21 mouse cellular contexts compared by ENCODE assay signal in genomic region chr19:40834436-40834835, GRCm38 (mm10).
"Had no signal": no experiment of that assay in that cellular context is flagged by ENCODE, and none has a peak within 500 bp of the region (broad histone marks: within the 10 kb centered on the region; RNA-seq: fewer than 3 reads in every experiment).

No protein-coding gene starts in this region.

- ATAC-seq: intestine, embryonic 15.5 days; midbrain, embryonic 15.5 days had no signal

- H3K4me2 ChIP-seq: intestine, embryonic 15.5 days; kidney, embryonic 15.5 days; limb, embryonic 15.5 days; stomach, embryonic 15.5 days had no signal

- DNase-seq: kidney, adult 11 months; kidney, adult 8-10 months; kidney, postnatal 10 days; kidney, postnatal 36 days; layer of hippocampus, postnatal 36 days; left cerebral cortex, postnatal 4 days; lung, adult 2 months; retina, postnatal 1 day; right cerebral cortex, postnatal 25 days; spleen, adult 18-20 months; thymus, postnatal 25 days had no signal

- H3K27me3 ChIP-seq: intestine, embryonic 15.5 days; kidney, embryonic 15.5 days; limb, embryonic 12.5 days; limb, embryonic 15.5 days; midbrain, embryonic 15.5 days; neural tube, embryonic 12.5 days; neural tube, embryonic 15.5 days; stomach, embryonic 15.5 days had no signal

- H3K4me3 ChIP-seq: intestine, embryonic 15.5 days; kidney, embryonic 15.5 days; limb, embryonic 12.5 days; limb, embryonic 15.5 days; midbrain, embryonic 15.5 days; neural tube, embryonic 12.5 days; neural tube, embryonic 15.5 days; stomach, embryonic 15.5 days had no signal

- H3K9me3 ChIP-seq: intestine, embryonic 15.5 days; kidney, embryonic 15.5 days; limb, embryonic 12.5 days; limb, embryonic 15.5 days; midbrain, embryonic 15.5 days; neural tube, embryonic 12.5 days; neural tube, embryonic 15.5 days; stomach, embryonic 15.5 days had no signal

- H3K27ac ChIP-seq: intestine, embryonic 15.5 days; kidney, embryonic 15.5 days; limb, embryonic 12.5 days; limb, embryonic 15.5 days; liver, embryonic 14.5 days; macrophage; midbrain, embryonic 15.5 days; neural tube, embryonic 12.5 days; neural tube, embryonic 15.5 days; stomach, embryonic 15.5 days had no signal

- H3K9ac ChIP-seq: intestine, embryonic 15.5 days; kidney, embryonic 15.5 days; limb, embryonic 12.5 days; limb, embryonic 15.5 days; liver, embryonic 14.5 days; midbrain, embryonic 15.5 days; neural tube, embryonic 12.5 days; neural tube, embryonic 15.5 days; stomach, embryonic 15.5 days had no signal
